8 mouse cellular contexts compared by ENCODE assay signal in the genomic region with DNA sequence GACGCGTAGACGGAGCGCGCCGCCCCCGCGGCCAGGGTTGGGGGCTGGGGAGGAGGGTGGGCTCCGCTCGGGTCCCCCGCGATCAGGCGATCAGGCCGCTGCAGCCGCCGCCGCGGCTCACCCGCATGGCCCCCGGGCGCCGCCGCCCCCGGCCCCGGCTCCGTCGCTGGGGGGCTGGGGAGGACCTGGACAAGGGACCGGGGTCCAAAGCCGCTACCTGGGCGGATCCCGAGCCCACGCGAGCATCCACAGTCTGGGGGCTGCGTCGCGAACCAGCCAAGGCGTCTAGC. TPM values are rescaled to one million over a fixed set of nuclear protein-coding genes. Genes with fewer than 3 reads are reported as not detected.
DNase-seq lines count a peak whose midpoint lies in the region; ATAC-seq and TF ChIP-seq lines count a peak whose summit lies in the region.

No protein-coding gene starts in this region.

- 3% methylated on average over 30 of the region's 37 CpGs for WGBS in heart, postnatal 0 days
- 1% methylated on average over 33 of the region's 37 CpGs for WGBS in hindbrain, embryonic 10.5 days
- under 1% methylated on average over 36 of the region's 37 CpGs for WGBS in macrophage (ENCODE audit: missing documents)

- intact Hi-C loops in heart, postnatal 36 days (cut with DNase I), result no loop called here

- H3K27me3 ChIP-seq in heart, postnatal 0 days (ENCODE audit: control insufficient read depth, insufficient read depth, low read length), result peaks cover 53% of the 10 kb centered on the region
- peaks cover 87% of the 10 kb centered on the region for H3K27me3 ChIP-seq in hindbrain, embryonic 10.5 days (ENCODE audit: insufficient read depth, poor library complexity, severe bottlenecking)

- peak overlapping the region; percentile 79 for H3K9ac ChIP-seq in heart, postnatal 0 days (replicated peaks; ENCODE audit: low read depth, low read length)

- peaks cover 39% of the 10 kb centered on the region for H3K79me2 ChIP-seq in macrophage (ENCODE audit: inconsistent target)

- peak overlapping the region; percentile 81 for H3K4me2 ChIP-seq in heart, postnatal 0 days (ENCODE audit: low read depth, low read length)

- DNase-seq in heart, postnatal 0 days (ENCODE audit: low spot score), result no peak
- no peak for DNase-seq in heart, postnatal 36 days
- no peak for DNase-seq in hindbrain, embryonic 10.5 days (ENCODE audit: low spot score)
- DNase-seq in urinary bladder, adult 2 months (ENCODE audit: low spot score), result no peak
- DNase-seq in adrenal gland, adult 8-10 months, result no peak

- no peak for TF ChIP-seq POLR2A in bone marrow macrophage, adult 2 months (IDR thresholded peaks at IDR 0.05; ENCODE audit: borderline replicate concordance, low read depth, low read length)

- H3K27ac ChIP-seq in heart, postnatal 0 days (ENCODE audit: low read depth), result peak overlapping the region; percentile 56
- peak overlapping the region; percentile 60 for H3K27ac ChIP-seq in bone marrow macrophage, adult 2 months (ENCODE audit: insufficient read depth, low read depth, low read length)
- peak overlapping the region; percentile 87 for H3K27ac ChIP-seq in hindbrain, embryonic 10.5 days
- no peak overlapping the region for H3K27ac ChIP-seq in macrophage

- TF ChIP-seq CTCF in heart, postnatal 0 days (IDR thresholded peaks at IDR 0.05; ENCODE audit: low read depth), result no peak
- no peak for TF ChIP-seq CTCF in bone marrow macrophage, adult 2 months (IDR thresholded peaks at IDR 0.05; ENCODE audit: low read depth, low read length)

- no peaks in the 10 kb centered on the region for H3K9me3 ChIP-seq in heart, postnatal 0 days (replicated peaks; ENCODE audit: control insufficient read depth, low read length)
- no peaks in the 10 kb centered on the region for H3K9me3 ChIP-seq in hindbrain, embryonic 10.5 days

- H3K36me3 ChIP-seq in heart, postnatal 0 days (replicated peaks; ENCODE audit: control insufficient read depth, insufficient read depth, low read length), result no peaks in the 10 kb centered on the region
- H3K36me3 ChIP-seq in hindbrain, embryonic 10.5 days, result no peaks in the 10 kb centered on the region
- H3K36me3 ChIP-seq in macrophage (ENCODE audit: inconsistent target), result no peaks in the 10 kb centered on the region

- TF ChIP-seq EP300 in heart, postnatal 0 days (IDR thresholded peaks at IDR 0.05; ENCODE audit: low read depth), result no peak

- peak overlapping the region; percentile 56 for H3K4me3 ChIP-seq in heart, postnatal 0 days (ENCODE audit: low read depth, low read length)
- peak overlapping the region; percentile 61 for H3K4me3 ChIP-seq in bone marrow macrophage, adult 2 months (ENCODE audit: insufficient read depth, low read length)
- peak overlapping the region; percentile 69 for H3K4me3 ChIP-seq in hindbrain, embryonic 10.5 days
- peak overlapping the region; percentile 24; the same call in 1 of the 2 replicates for H3K4me3 ChIP-seq in macrophage (ENCODE audit: inconsistent target)

- peaks cover 25% of the 10 kb centered on the region for H3K4me1 ChIP-seq in heart, postnatal 0 days (ENCODE audit: control insufficient read depth, insufficient read depth)
- H3K4me1 ChIP-seq in bone marrow macrophage, adult 2 months (ENCODE audit: control insufficient read depth, insufficient read depth, low read length), result peaks cover 16% of the 10 kb centered on the region
- H3K4me1 ChIP-seq in hindbrain, embryonic 10.5 days (replicated peaks), result peaks cover 36% of the 10 kb centered on the region

- ATAC-seq in heart, postnatal 0 days (ENCODE audit: insufficient read depth, low read depth), result no peak
- no peak for ATAC-seq in CD4-positive, CD25-positive, alpha-beta regulatory T cell, adult 4 months

RNA-seq across cellular contexts. Expression of a gene that starts 0.8 kb away (rescaled TPM):
- 32.2 and 33.7 TPM in 2 replicates for total RNA-seq in heart, postnatal 0 days (2014; rRNA removed; ENCODE audit: low replicate concordance)
- polyA plus RNA-seq in heart, postnatal 0 days (2015; fragmentation: Nextera tagmentation; extraction: Ambion mirVana), result 3.3 and 3.5 TPM in 2 replicates
- 10 to 100 TPM; 30.4 to 31.3 TPM for total RNA-seq in heart, postnatal 36 days (2021)
- 47.3 and 52.2 TPM in 2 replicates for polyA plus RNA-seq in bone marrow macrophage, adult 2 months (2012; ENCODE audit: insufficient read depth, insufficient read length, missing spikeins)
- 1.6 and 1.8 TPM in 2 replicates for polyA plus RNA-seq in hindbrain, embryonic 10.5 days (2016; fragmentation: Nextera tagmentation; extraction: Ambion mirVana)
- total RNA-seq in macrophage (2018; cell fraction: chromatin; rRNA removed), result 10 to 100 TPM in 12 of 26 experiments, 1 to 10 TPM in 14; 2.3 to 61.6 (median 9.1) TPM
- total RNA-seq in macrophage (2018; cell fraction: cytosol; rRNA removed), result 10 to 100 TPM in 12 of 26 experiments, 1 to 10 TPM in 14; 2.9 to 35.1 (median 6.4) TPM
- 10 to 100 TPM in 15 of 26 experiments, 1 to 10 TPM in 11; 5.4 to 78.2 (median 13.6) TPM for total RNA-seq in macrophage (2018; cell fraction: nucleus; rRNA removed)
- 10.0 to 24.1 TPM (median 11.9 TPM) in 3 replicates for polyA plus RNA-seq in macrophage (2018)
- polyA plus RNA-seq in CD4-positive, CD25-positive, alpha-beta regulatory T cell, adult 4 months (2017; shearing (Covaris generic)), result 1 to 10 TPM; 1.4 to 2.8 TPM
- polyA plus RNA-seq in urinary bladder, adult 2 months (2012; rRNA removed), result 12.3 and 14.5 TPM in 2 replicates
- total RNA-seq in adrenal gland, adult 8-10 months (2022), result 10 to 100 TPM; 42.7 to 52.9 (median 43.2) TPM

RNA-seq across cellular contexts. Expression of a gene that starts 43.1 kb away (rescaled TPM):
- 0.50 and 2.1 TPM in 2 replicates for total RNA-seq in heart, postnatal 0 days (2014; rRNA removed; ENCODE audit: low replicate concordance)
- 0.82 and 1.0 TPM in 2 replicates for polyA plus RNA-seq in heart, postnatal 0 days (2015; fragmentation: Nextera tagmentation; extraction: Ambion mirVana)
- 10 to 100 TPM; 13.2 to 16.6 TPM for total RNA-seq in heart, postnatal 36 days (2021)
- polyA plus RNA-seq in bone marrow macrophage, adult 2 months (2012; ENCODE audit: insufficient read depth, insufficient read length, missing spikeins), result 18.5 and 32.9 TPM in 2 replicates
- polyA plus RNA-seq in hindbrain, embryonic 10.5 days (2016; fragmentation: Nextera tagmentation; extraction: Ambion mirVana), result 2.4 and 2.9 TPM in 2 replicates
- 10 to 100 TPM in 10 of 26 experiments, 1 to 10 TPM in 16; 1.4 to 33.0 (median 8.3) TPM for total RNA-seq in macrophage (2018; cell fraction: chromatin; rRNA removed)
- 1 to 10 TPM in 25 of 26 experiments, under 1 TPM in 1; 0.91 to 8.3 (median 2.7) TPM for total RNA-seq in macrophage (2018; cell fraction: cytosol; rRNA removed)
- 10 to 100 TPM in 8 of 26 experiments, 1 to 10 TPM in 18; 1.2 to 27.8 (median 4.8) TPM for total RNA-seq in macrophage (2018; cell fraction: nucleus; rRNA removed)
- polyA plus RNA-seq in macrophage (2018), result 1.2 to 5.5 TPM (median 4.3 TPM) in 3 replicates
- polyA plus RNA-seq in CD4-positive, CD25-positive, alpha-beta regulatory T cell, adult 4 months (2017; shearing (Covaris generic)), result 10 to 100 TPM; 48.1 to 54.3 TPM
- 57.3 and 57.6 TPM in 2 replicates for polyA plus RNA-seq in urinary bladder, adult 2 months (2012; rRNA removed)
- 10 to 100 TPM; 27.5 to 51.1 (median 40.9) TPM for total RNA-seq in adrenal gland, adult 8-10 months (2022)
